Comparison of ENCODE assay signal across 8 mouse cellular contexts in the genomic region with DNA sequence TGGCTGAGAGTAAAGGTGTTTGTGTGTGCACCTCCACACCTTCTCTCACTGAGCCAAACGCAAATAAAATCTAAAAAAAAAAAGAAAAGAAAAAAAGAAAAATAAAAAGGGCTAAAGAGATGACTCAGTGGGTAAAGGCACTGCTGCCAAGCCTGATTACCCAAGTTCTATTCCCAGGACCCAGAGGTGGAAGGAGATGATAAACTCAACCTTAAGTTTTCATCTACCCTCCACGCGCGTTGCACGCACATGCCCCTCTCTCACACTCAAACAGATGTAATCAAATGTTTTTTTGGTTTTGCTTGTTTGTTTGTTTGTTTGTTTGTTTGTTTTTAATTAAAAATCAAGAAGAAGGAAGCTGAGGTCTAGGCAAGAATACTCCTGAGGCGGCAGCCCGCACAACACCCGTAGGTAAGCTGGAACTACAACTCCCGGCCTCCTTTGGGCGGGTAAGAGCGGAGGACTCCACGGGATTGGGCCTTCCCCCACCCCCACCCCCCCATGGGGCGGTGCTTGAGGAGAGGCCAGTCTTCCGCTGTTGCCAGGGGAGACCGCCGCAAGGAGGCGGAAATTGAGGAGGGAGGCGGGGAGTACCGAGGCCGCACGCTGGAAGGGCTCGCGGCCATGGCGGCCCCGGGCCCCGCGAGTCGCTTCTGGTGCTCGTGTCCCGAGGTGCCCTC. TPM values are rescaled to one million over a fixed set of nuclear protein-coding genes. Genes with fewer than 3 reads are reported as not detected.
DNase-seq lines count a peak whose midpoint lies in the region; ATAC-seq lines count a peak whose summit lies in the region.

Gene Rhbdd2 (plus strand): TSS at position 502 of the 680 bp plus-strand sequence.

- peak within 1 kb of the TSS; percentile 74 for H3K27ac ChIP-seq in brown adipose tissue, adult 24 weeks (replicated peaks; ENCODE audit: low read depth, low read length)
- H3K27ac ChIP-seq in heart, embryonic 13.5 days (replicated peaks), result peak within 1 kb of the TSS; percentile 83
- peak within 1 kb of the TSS; percentile 72; the same call in 1 of the 2 replicates for H3K27ac ChIP-seq in liver, embryonic 12.5 days
- peak within 1 kb of the TSS; percentile 81 for H3K27ac ChIP-seq in stomach, embryonic 15.5 days

- no peaks in the 10 kb centered on the region for H3K4me1 ChIP-seq in brown adipose tissue, adult 24 weeks (ENCODE audit: control insufficient read depth, insufficient read depth, insufficient read length, low read length)
- peaks cover 11% of the 10 kb centered on the region for H3K4me1 ChIP-seq in heart, embryonic 13.5 days
- peaks cover 46% of the 10 kb centered on the region for H3K4me1 ChIP-seq in liver, embryonic 12.5 days
- H3K4me1 ChIP-seq in stomach, embryonic 15.5 days, result peaks cover 5% of the 10 kb centered on the region; the same call in 1 of the 2 replicates

- H3K4me3 ChIP-seq in brown adipose tissue, adult 24 weeks (ENCODE audit: insufficient read depth, low read depth, low read length), result peak within 1 kb of the TSS; percentile 87
- peak within 1 kb of the TSS; percentile 82 for H3K4me3 ChIP-seq in heart, embryonic 13.5 days
- H3K4me3 ChIP-seq in liver, embryonic 12.5 days, result peak within 1 kb of the TSS; percentile 78
- peak within 1 kb of the TSS; percentile 91 for H3K4me3 ChIP-seq in stomach, embryonic 15.5 days (replicated peaks)

- peak; percentile 99 for DNase-seq in CD4-positive, CD25-positive, alpha-beta regulatory T cell, adult 2 months (ENCODE audit: low read depth, low spot score)
- peak; percentile 45 for DNase-seq in fat pad, adult 2 months (ENCODE audit: extremely low read depth, low read depth, low spot score)
- peak; percentile 99 for DNase-seq in kidney, postnatal 10 days
- peak; percentile 96 to 97 for DNase-seq in natural killer cell, adult 2 months (ENCODE audit: low spot score in 2 of 2)

- no peaks in the 10 kb centered on the region for H3K27me3 ChIP-seq in heart, embryonic 13.5 days (replicated peaks)
- H3K27me3 ChIP-seq in liver, embryonic 12.5 days (replicated peaks), result no peaks in the 10 kb centered on the region
- no peaks in the 10 kb centered on the region for H3K27me3 ChIP-seq in stomach, embryonic 15.5 days (replicated peaks)

- H3K4me2 ChIP-seq in heart, embryonic 13.5 days, result peak within 1 kb of the TSS; percentile 75
- H3K4me2 ChIP-seq in liver, embryonic 12.5 days, result peak within 1 kb of the TSS; percentile 93
- H3K4me2 ChIP-seq in stomach, embryonic 15.5 days, result peak within 1 kb of the TSS; percentile 66

- 14% methylated on average over 23 of the region's 30 CpGs for WGBS in heart, embryonic 13.5 days
- 9% methylated on average over 30 of the region's 30 CpGs for WGBS in liver, embryonic 12.5 days (ENCODE audit: insufficient replicate concordance)
- 10% methylated on average over 30 of the region's 30 CpGs for whole genome bisulfite sequencing in stomach, embryonic 15.5 days

- H3K9me3 ChIP-seq in heart, embryonic 13.5 days, result no peaks in the 10 kb centered on the region
- no peaks in the 10 kb centered on the region for H3K9me3 ChIP-seq in liver, embryonic 12.5 days (replicated peaks)
- no peaks in the 10 kb centered on the region for H3K9me3 ChIP-seq in stomach, embryonic 15.5 days

- ATAC-seq in heart, embryonic 13.5 days (ENCODE audit: extremely low read depth, insufficient number of reproducible peaks, low FRiP score, low TSS enrichment), result peak; percentile 100
- peak; percentile 99 for ATAC-seq in liver, embryonic 12.5 days
- ATAC-seq in stomach, embryonic 15.5 days (ENCODE audit: insufficient read depth, low FRiP score, low read depth), result peak; percentile 99

- peaks cover 23% of the 10 kb centered on the region for H3K36me3 ChIP-seq in heart, embryonic 13.5 days
- peaks cover 18% of the 10 kb centered on the region for H3K36me3 ChIP-seq in liver, embryonic 12.5 days
- 0 out of 2 replicates have a peak, but pooled peaks cover 5% of the 10 kb centered on the region for H3K36me3 ChIP-seq in stomach, embryonic 15.5 days

- H3K9ac ChIP-seq in heart, embryonic 13.5 days, result peak within 1 kb of the TSS; percentile 89
- H3K9ac ChIP-seq in liver, embryonic 12.5 days, result peak within 1 kb of the TSS; percentile 74
- peak within 1 kb of the TSS; percentile 85 for H3K9ac ChIP-seq in stomach, embryonic 15.5 days

RNA-seq across cellular contexts. Expression of gene Rhbdd2, which starts in this region (rescaled TPM):
- polyA plus RNA-seq in brown adipose tissue, adult 24 weeks (2012; ENCODE audit: insufficient read depth, insufficient read length, missing spikeins), result 11.7 and 21.0 TPM in 2 replicates
- 32.4 and 35.2 TPM in 2 replicates for polyA plus RNA-seq in heart, embryonic 13.5 days (2015; fragmentation: Nextera tagmentation; extraction: Ambion mirVana)
- 15.8 and 17.3 TPM in 2 replicates for polyA plus RNA-seq in liver, embryonic 12.5 days (2016; fragmentation: Nextera tagmentation; extraction: Ambion mirVana)
- polyA plus RNA-seq in stomach, embryonic 15.5 days (2015; fragmentation: Nextera tagmentation; extraction: Ambion mirVana), result 38.5 and 39.7 TPM in 2 replicates

Comparison
In these comparisons a context has a peak if more than half of its experiments do, and no peak if none do; other contexts are left out.
1. Peak in every context shown above with its lines: DNase-seq, ATAC-seq, H3K4me3 ChIP-seq and H3K27ac ChIP-seq.
2. DNase-seq: peak in every context shown above with its lines; median percentile 99 in CD4-positive, CD25-positive, alpha-beta regulatory T cell, adult 2 months; 99 in kidney, postnatal 10 days; 96 in natural killer cell, adult 2 months; 45 in fat pad, adult 2 months.